Mouse (Mus musculus) G1E (cell line): Measurements from ENCODE around the gene Pla2g1b. TPM values are rescaled to one million over a fixed set of nuclear protein-coding genes. Genes with fewer than 3 reads are reported as not detected.
"Not testable (repeated sequence)": the region's sequence is repeated elsewhere in the genome, so short reads cannot be mapped to it uniquely, and the experiment has no call there.

Experiments used
- ATAC-seq: 2 replicates; pipeline ENCODE4 v1.8.0; 2016; ENCODE audit warnings: mild to moderate bottlenecking; ENCODE audit not compliant: insufficient number of reproducible peaks, poor library complexity, low FRiP score, severe bottlenecking; ENCODE audit errors: extremely low read depth
- DNase-seq: peaks from one replicate; pipeline ENCODE4 v3.0.0; 2012; ENCODE audit warnings: low spot score
- H3K27me3 ChIP-seq: 2 replicates; pipeline ENCODE4 v1.6.1; 2012; ENCODE audit warnings: mild to moderate bottlenecking, low read length, inconsistent platforms; ENCODE audit not compliant: insufficient read depth
- H3K36me3 ChIP-seq: replicated peaks from 2 replicates; pipeline ENCODE3; 2012; ENCODE audit warnings: mild to moderate bottlenecking, inconsistent platforms
- H3K4me1 ChIP-seq: 2 replicates; pipeline ENCODE4 v1.6.1; 2012; ENCODE audit warnings: low read depth, low read length, inconsistent platforms, mixed read lengths; ENCODE audit not compliant: insufficient read depth
- H3K4me3 ChIP-seq: 2 replicates; pipeline ENCODE4 v1.5.1; 2012; ENCODE audit warnings: low read depth, mild to moderate bottlenecking, inconsistent platforms, low read length, moderate library complexity, mixed read lengths
- H3K9me3 ChIP-seq: replicated peaks from 2 replicates; pipeline ENCODE4 v1.6.1; 2012; ENCODE audit warnings: inconsistent platforms
- CTCF ChIP-seq: IDR thresholded peaks from 2 replicates; pipeline ENCODE4 v1.5.1; 2012; ENCODE audit warnings: low read depth, low read length, inconsistent platforms, mixed read lengths
- GATA1 ChIP-seq: IDR thresholded peaks from 2 replicates; pipeline ENCODE4 v1.6.1; 2012; ENCODE audit warnings: borderline replicate concordance, low read length, inconsistent platforms, mixed read lengths
- GATA2 ChIP-seq: IDR thresholded peaks from 2 replicates; pipeline ENCODE4 v1.6.1; 2012; ENCODE audit warnings: low read depth, low read length, inconsistent platforms, borderline replicate concordance
- POLR2AphosphoS5 ChIP-seq: IDR thresholded peaks from 2 replicates; pipeline ENCODE4 v1.6.1; 2012; ENCODE audit warnings: low read depth, low read length, inconsistent platforms; ENCODE audit not compliant: insufficient replicate concordance
- TAL1 ChIP-seq: conservative IDR thresholded peaks from 2 replicates; pipeline ENCODE4 v1.6.1; 2012; ENCODE audit warnings: low read depth, low read length, inconsistent platforms, mixed read lengths
- polyA plus RNA-seq: library from polyadenylated mRNA; stranded (reverse); fragments of >175 nt; gene quantifications from 2 replicates; pipeline ENCODE4 v1.2.3, GENCODE M21; 2012
- total RNA-seq, 2 experiments: library from RNA; stranded (forward) in 1 of 2; stranded (reverse) in 1 of 2; fragments of 200-1000 nt in 1 of 2; fragments of >200 nt in 1 of 2; fragmentation: Nextera tagmentation in 1 of 2; gene quantifications; 2 replicates each; pipeline ENCODE4 v1.2.3; 2014 to 2017

Pla2g1b gene
- total and polyA plus RNA-seq, 3 experiments, result 0.18 TPM; not detected in 2

- TF ChIP-seq GATA2, result no peak
- TF ChIP-seq POLR2AphosphoS5, result no peak
- no peak for TF ChIP-seq TAL1
- no peak for TF ChIP-seq CTCF
- TF ChIP-seq GATA1, result no peak
- ATAC-seq (no peak), DNase-seq (peak; percentile 34)
- Histone ChIP-seq H3K27me3 (0 out of 2 replicates have a peak, but pooled peaks cover 3% of the 10 kb centered on the region), H3K4me1 (peaks cover 41% of the 10 kb centered on the region), H3K4me3 (peak overlapping the region; percentile 68; the same call in 1 of the 2 replicates), H3K36me3 (no peaks in the 10 kb centered on the region), H3K9me3 (no peaks in the 10 kb centered on the region)
These were observed 25.8 kb downstream of the Pla2g1b start for GRCm38 (mm10) chr5:115491771-115492322.

- DNase-seq (no peak), ATAC-seq (no peak)
- no peaks in the 10 kb centered on the region for H3K9me3 ChIP-seq
- peaks cover 7% of the 10 kb centered on the region; the same call in 1 of the 2 replicates for H3K27me3 ChIP-seq
- peaks cover 44% of the 10 kb centered on the region for H3K4me1 ChIP-seq
- H3K36me3 ChIP-seq, result no peaks in the 10 kb centered on the region
- no peak for TF ChIP-seq GATA2
- no peak for TF ChIP-seq TAL1
- TF ChIP-seq POLR2AphosphoS5, result no peak
- no peak for TF ChIP-seq GATA1
- no peak for TF ChIP-seq CTCF
- H3K4me3 ChIP-seq, result no peak overlapping the region
These were observed 26.8 kb downstream of the Pla2g1b start for GRCm38 (mm10) chr5:115492711-115493335.

GRCm38 (mm10) chr5:115493441-115493840 is 27.4 kb downstream of the Pla2g1b start:
- H3K9me3 ChIP-seq, result no peaks in the 10 kb centered on the region
- ATAC-seq, result no peak
- DNase-seq, result no peak
- H3K36me3 ChIP-seq, result no peaks in the 10 kb centered on the region
- TF ChIP-seq POLR2AphosphoS5, result no peak
- no peak for TF ChIP-seq TAL1
- TF ChIP-seq CTCF, result no peak
- no peak for TF ChIP-seq GATA2
- no peak for TF ChIP-seq GATA1
- no peak overlapping the region for H3K4me3 ChIP-seq
- peaks cover 10% of the 10 kb centered on the region; the same call in 1 of the 2 replicates for H3K27me3 ChIP-seq
- H3K4me1 ChIP-seq, result peaks cover 45% of the 10 kb centered on the region

- not testable (repeated sequence) for DNase-seq, ATAC-seq, H3K36me3 ChIP-seq, H3K4me3 ChIP-seq, H3K9me3 ChIP-seq
- peaks cover 32% of the 10 kb centered on the region for H3K4me1 ChIP-seq
- H3K27me3 ChIP-seq, result peaks cover 14% of the 10 kb centered on the region; the same call in 1 of the 2 replicates
These were observed 29.6 kb downstream of the Pla2g1b start for GRCm38 (mm10) chr5:115495618-115496017.

GRCm38 (mm10) chr5:115497033-115497432 is 31.0 kb downstream of the Pla2g1b start:
- H3K36me3 ChIP-seq, result no peaks in the 10 kb centered on the region
- TF ChIP-seq GATA2 (no peak), POLR2AphosphoS5 (no peak), TAL1 (no peak), GATA1 (no peak), CTCF (no peak)
- no peak for ATAC-seq
- peaks cover 19% of the 10 kb centered on the region for H3K4me1 ChIP-seq
- no peak for DNase-seq
- no peaks in the 10 kb centered on the region for H3K9me3 ChIP-seq
- H3K4me3 ChIP-seq, result no peak overlapping the region
- H3K27me3 ChIP-seq, result peaks cover 18% of the 10 kb centered on the region; the same call in 1 of the 2 replicates

- ATAC-seq (no peak), DNase-seq (no peak)
- H3K4me1 ChIP-seq, result peaks cover 8% of the 10 kb centered on the region
- TF ChIP-seq GATA2, result no peak
- no peak for TF ChIP-seq CTCF
- TF ChIP-seq GATA1, result no peak
- TF ChIP-seq TAL1, result no peak
- no peak for TF ChIP-seq POLR2AphosphoS5
- peaks cover 23% of the 10 kb centered on the region for H3K27me3 ChIP-seq
- H3K4me3 ChIP-seq, result no peak overlapping the region
- H3K9me3 ChIP-seq, result no peaks in the 10 kb centered on the region
- no peaks in the 10 kb centered on the region for H3K36me3 ChIP-seq
These were observed 32.5 kb downstream of the Pla2g1b start for GRCm38 (mm10) chr5:115498307-115499240.
